Mouse (Mus musculus) large intestine, adult 2 months (tissue): ENCODE results near the gene Sync. TPM values are rescaled to one million over a fixed set of nuclear protein-coding genes. Genes with fewer than 3 reads are reported as not detected.

Source experiments
- DNase-seq: peaks from one replicate; pipeline ENCODE4 v3.0.0-alpha.2; 2012; ENCODE audit warnings: low read depth, low spot score
- WGBS: fragments of 180-500 bp; shearing (Covaris S2); methylation state at CpG from one replicate; pipeline ENCODE4 v1.1.7; 2018; 5-methylcytosine and 5-hydroxymethylcytosine counted together
- polyA plus RNA-seq: library from polyadenylated mRNA; depleted of rRNA; stranded (reverse); fragments of >200 nt; gene quantifications from 2 replicates; pipeline ENCODE4 v1.2.3, GENCODE M21; 2012

The Sync gene
- polyA plus RNA-seq, 1 experiment = 1.1 TPM

GRCm38 (mm10) chr4:129260678-129261077 is 26.7 kb upstream of the Sync start:
- 37% methylated on average over 6 of the region's 6 CpGs for WGBS
- DNase-seq = no peak

GRCm38 (mm10) chr4:129261196-129261595 is 26.2 kb upstream of the Sync start, which contains the start of gene C77080:
C77080 (minus strand) TSS chr4:129261404.
- WGBS = 10% methylated on average over 2 of the region's 4 CpGs
- DNase-seq = no peak

GRCm38 (mm10) chr4:129263225-129264021 is 24.0 kb upstream of the Sync start:
- DNase-seq = no peak
- WGBS = 21% methylated on average over 19 of the region's 19 CpGs

- no peak for DNase-seq
- 66% methylated on average over 4 of the region's 4 CpGs for WGBS
Observed at GRCm38 (mm10) chr4:129266191-129266590, 21.2 kb upstream of the Sync start.

GRCm38 (mm10) chr4:129266821-129267220 is 20.6 kb upstream of the Sync start:
- WGBS = 93% methylated on average over 5 of the region's 5 CpGs
- DNase-seq = no peak

GRCm38 (mm10) chr4:129268698-129269097 is 18.7 kb upstream of the Sync start:
- WGBS = 35% methylated on average over 1 of the region's 1 CpGs
- DNase-seq = no peak

- peak; percentile 98 for DNase-seq
- 15% methylated on average over 15 of the region's 15 CpGs for WGBS
Observed at GRCm38 (mm10) chr4:129271991-129272755, 15.2 kb upstream of the Sync start.

GRCm38 (mm10) chr4:129272756-129273046 is 14.7 kb upstream of the Sync start:
- no peak for DNase-seq

GRCm38 (mm10) chr4:129276453-129276865 is 11.0 kb upstream of the Sync start:
- peak; percentile 91 for DNase-seq
- 0% methylated on average over 18 of the region's 18 CpGs for WGBS

More at GRCm38 (mm10) chr4:129272756-129273046, 14.7 kb upstream of the Sync start:
- 21% methylated on average over 5 of the region's 5 CpGs for WGBS

GRCm38 (mm10) chr4:129282786-129283185 is 4.6 kb upstream of the Sync start:
- DNase-seq = no peak
- WGBS = 91% methylated on average over 5 of the region's 5 CpGs

- no peak for DNase-seq
- WGBS = 92% methylated on average over 5 of the region's 5 CpGs
Observed at GRCm38 (mm10) chr4:129283226-129283625, 4.2 kb upstream of the Sync start.

GRCm38 (mm10) chr4:129284685-129285084 is 2.7 kb upstream of the Sync start:
- no peak for DNase-seq
- 85% methylated on average over 2 of the region's 2 CpGs for whole genome bisulfite sequencing

GRCm38 (mm10) chr4:129286001-129286682 is 1.3 kb upstream of the Sync start:
- WGBS = 28% methylated on average over 5 of the region's 5 CpGs
- DNase-seq = no peak

- 2% methylated on average over 28 of the region's 28 CpGs for WGBS
- DNase-seq = no peak
Observed at GRCm38 (mm10) chr4:129286683-129287471, 540 bp upstream of the Sync start.

- WGBS = 37% methylated on average over 3 of the region's 3 CpGs
- no peak for DNase-seq
Observed at GRCm38 (mm10) chr4:129288067-129288466, 650 bp downstream of the Sync start.

- DNase-seq = no peak
- WGBS = 91% methylated on average over 8 of the region's 8 CpGs
Observed at GRCm38 (mm10) chr4:129289671-129290070, 2.3 kb downstream of the Sync start.

GRCm38 (mm10) chr4:129292831-129293230 is 5.4 kb downstream of the Sync start:
- WGBS = 86% methylated on average over 7 of the region's 7 CpGs
- no peak for DNase-seq

- DNase-seq = no peak
- WGBS = 65% methylated on average over 16 of the region's 16 CpGs
Observed at GRCm38 (mm10) chr4:129293702-129294101, 6.3 kb downstream of the Sync start.

- DNase-seq = no peak
- 43% methylated on average over 2 of the region's 2 CpGs for WGBS
Observed at GRCm38 (mm10) chr4:129295188-129295587, 7.8 kb downstream of the Sync start.

- WGBS = 83% methylated on average over 7 of the region's 7 CpGs
Observed at GRCm38 (mm10) chr4:129296066-129296465, 8.6 kb downstream of the Sync start.

More at GRCm38 (mm10) chr4:129296066-129296465, 8.6 kb downstream of the Sync start:
- DNase-seq = no peak
